Mouse (Mus musculus) hematopoietic stem cell, adult 5-6 weeks (primary cell): Measurements from ENCODE around the gene Egfl7. TPM values are rescaled to one million over a fixed set of nuclear protein-coding genes. Genes with fewer than 3 reads are reported as not detected.

ENCODE experiments used
- ATAC-seq, 2 experiments: fragments of 125-278 bp in 1 of 2; replicated peaks in 1 of 2; 2 replicates each; pipeline ENCODE4 v1.8.0; 2016 to 2017; ENCODE audit warnings: inconsistent platforms in 2 of 2, mild to moderate bottlenecking in 2 of 2, moderate number of reproducible peaks in 2 of 2, low read depth in 1 of 2, moderate TSS enrichment in 1 of 2; ENCODE audit not compliant: low FRiP score in 2 of 2, poor library complexity in 2 of 2, severe bottlenecking in 2 of 2, insufficient read depth in 1 of 2, low TSS enrichment in 1 of 2
- total RNA-seq: library from RNA; stranded (forward); fragments of 172-1452, 232-1000 nt; gene quantifications from 2 replicates; pipeline ENCODE4 v1.2.3, GENCODE M21; 2017

The Egfl7 gene
- total RNA-seq, 1 experiment from 2014 or later, result 145 TPM

DNA sequence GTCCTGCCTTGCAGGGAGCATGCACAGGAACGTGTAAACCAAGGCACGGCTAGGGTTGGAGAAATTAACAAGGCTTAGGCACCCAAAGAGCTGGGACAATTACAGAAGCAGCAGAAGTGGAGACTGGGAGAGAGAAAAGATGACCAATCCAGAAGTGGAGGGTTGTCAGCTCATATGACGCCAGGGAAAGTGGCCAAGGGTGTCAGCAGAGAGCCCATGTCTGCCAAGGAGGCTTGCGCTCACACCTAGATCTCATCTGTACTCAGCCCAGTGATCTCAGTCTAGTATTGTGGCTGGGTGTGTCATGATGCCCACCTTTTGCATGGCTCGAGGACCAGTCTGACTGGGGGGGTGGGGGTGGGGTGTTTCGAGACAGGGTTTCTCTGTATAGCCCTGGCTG lies 5.9 kb downstream of the Egfl7 start:
- no peak for ATAC-seq

DNA sequence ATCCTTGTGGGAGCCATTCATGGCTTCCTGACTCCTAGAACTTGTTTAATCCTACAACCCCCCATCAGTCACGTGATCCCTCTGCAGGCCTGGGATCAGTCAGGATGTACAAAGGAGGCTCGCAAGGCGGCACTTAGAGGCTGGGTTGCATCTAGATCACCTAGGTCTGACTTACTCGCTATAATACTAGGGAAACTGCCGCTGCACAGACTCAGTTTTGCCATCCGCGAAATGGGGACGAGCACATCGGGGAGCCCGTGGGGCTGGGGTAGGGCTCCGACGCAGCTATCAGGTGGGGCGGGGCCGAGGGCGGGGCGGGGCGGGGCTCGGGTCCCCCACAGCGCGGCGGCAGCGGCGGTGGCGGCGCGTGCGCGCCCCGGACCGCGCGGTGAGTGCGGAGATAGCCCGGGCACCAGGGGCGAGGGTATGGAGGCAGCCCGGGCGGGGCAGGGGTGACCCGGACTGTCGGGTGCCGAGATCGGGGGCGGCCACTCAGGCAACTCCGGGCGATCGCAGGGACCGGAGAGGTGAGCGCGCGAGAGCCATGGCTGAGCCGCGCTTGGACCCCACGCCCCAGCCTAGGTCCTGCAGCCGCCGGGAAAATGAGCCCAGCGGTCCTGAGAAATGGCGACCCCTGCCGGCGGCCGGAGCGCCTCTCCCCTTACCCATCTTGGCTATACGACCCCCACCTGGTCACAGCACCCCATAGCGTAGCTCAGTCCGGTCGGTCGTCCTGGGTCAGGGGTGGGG lies 6.7 kb downstream of the Egfl7 start, which contains the start of gene Gm20532:
Gene Gm20532, plus strand, starts transcription at position 346 of the 750 bp plus-strand sequence.
- peak in 1 of 2 experiments; percentile 14; a peak in 1 of 4 replicates for ATAC-seq

DNA sequence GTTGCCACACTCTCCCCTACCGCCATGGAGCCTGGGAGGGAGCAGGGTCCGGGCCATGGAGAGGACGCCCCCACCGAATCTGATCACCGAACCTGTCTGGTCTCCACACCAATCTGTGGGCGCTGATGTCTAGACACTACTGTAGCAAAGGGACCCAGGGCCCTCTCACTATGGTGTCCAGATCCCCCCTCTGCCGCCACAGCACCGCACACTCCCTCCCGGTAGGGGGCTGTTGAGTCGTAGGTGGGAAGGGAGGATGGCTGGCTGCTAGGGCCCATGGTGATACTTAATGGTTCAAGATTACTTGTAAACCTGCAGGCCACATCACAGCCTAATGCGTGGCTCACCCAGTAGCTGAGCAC lies 7.2 kb downstream of the Egfl7 start:
- peak; percentile 57 to 58; a peak in 3 of 4 replicates for ATAC-seq

DNA sequence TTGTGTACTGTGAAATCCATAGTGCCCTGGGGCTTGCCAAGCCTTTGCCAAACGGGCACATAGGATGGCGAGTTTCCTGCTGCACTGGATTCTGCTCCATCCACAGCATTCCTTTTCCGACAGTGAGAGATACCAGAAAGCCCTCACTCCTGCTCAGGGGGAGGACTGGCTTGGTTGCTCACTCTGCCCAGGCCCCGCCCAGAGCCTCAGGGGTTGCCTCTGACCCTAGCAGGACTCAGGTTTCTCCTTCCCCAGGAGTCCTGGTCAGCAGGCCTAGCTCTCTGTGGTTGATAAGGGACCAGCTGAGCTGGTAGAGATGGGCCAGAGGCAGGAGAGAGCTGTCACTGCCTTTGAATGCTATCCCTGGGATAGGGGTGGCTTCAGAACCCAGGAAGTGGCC lies 8.8 kb downstream of the Egfl7 start:
- ATAC-seq, result no peak

DNA sequence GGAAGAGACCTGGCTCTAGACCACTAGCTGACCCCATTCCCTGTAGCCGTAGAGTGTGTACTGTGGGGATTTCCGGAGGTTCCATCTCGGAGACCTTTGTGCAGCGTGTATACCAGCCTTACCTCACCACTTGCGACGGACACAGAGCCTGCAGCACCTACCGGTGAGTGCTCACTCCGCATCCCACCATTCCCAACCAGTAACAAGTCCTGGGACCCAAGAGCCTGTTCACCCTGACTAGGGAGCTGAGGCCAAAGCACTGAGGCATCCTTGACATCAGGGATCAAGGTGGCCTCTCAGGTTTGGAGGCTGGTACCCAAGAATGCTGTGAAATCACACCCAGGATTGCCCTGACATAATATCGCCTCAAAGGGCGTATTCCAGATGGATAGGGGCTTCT lies 9.5 kb downstream of the Egfl7 start:
- no peak for ATAC-seq

DNA sequence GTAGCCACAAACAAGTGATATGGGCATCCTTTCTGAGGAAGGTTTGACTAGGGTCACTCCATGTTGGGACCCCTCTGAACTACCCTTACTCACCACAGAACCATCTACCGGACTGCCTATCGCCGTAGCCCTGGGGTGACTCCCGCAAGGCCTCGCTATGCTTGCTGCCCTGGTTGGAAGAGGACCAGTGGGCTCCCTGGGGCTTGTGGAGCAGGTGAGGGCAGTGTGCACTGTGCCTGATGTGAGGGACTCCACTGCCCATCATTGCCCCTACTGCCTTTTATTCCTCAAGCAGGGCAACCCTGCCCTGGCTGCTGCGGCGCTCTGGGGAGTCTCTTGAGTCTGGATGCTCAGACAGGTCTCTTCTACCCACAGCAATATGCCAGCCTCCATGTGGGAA lies 10.5 kb downstream of the Egfl7 start:
- no peak for ATAC-seq

DNA sequence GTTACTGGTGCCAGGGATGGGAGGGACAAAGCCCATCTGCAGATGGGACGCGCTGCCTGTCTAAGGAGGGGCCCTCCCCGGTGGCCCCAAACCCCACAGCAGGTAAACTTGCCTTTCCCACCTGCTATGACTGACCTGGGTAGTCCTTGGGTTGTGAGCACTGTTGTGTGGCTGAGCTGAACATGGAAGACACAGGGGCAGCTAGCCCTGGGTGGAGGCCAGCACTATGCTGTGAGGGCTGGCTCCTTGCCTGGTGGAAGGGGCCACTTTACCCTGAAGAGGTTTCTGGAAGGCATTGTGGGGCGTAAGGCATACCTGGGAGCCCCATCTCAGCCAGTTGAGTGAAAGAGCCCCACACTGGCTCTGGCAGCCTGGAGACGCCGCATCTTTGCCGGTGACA lies 11.1 kb downstream of the Egfl7 start:
- no peak for ATAC-seq

DNA sequence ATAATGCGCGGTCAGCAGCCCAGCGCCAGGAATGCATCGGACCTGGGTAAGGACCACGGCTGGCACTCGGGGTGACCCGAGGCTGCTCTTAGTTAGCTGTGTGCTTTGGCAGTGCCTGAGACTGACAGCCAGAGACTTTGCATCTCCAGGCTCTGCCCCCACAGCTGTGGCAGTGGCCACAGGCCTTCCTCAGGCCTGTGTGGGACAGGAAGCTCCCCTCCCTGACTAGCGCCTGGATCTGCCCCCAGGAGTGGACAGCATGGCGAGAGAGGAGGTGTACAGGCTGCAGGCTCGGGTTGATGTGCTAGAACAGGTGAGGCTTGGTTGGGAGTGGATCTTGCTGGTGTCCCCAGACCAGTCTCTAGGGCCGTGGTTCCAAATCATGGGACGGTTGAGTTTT lies 11.6 kb downstream of the Egfl7 start:
- no peak for ATAC-seq

DNA sequence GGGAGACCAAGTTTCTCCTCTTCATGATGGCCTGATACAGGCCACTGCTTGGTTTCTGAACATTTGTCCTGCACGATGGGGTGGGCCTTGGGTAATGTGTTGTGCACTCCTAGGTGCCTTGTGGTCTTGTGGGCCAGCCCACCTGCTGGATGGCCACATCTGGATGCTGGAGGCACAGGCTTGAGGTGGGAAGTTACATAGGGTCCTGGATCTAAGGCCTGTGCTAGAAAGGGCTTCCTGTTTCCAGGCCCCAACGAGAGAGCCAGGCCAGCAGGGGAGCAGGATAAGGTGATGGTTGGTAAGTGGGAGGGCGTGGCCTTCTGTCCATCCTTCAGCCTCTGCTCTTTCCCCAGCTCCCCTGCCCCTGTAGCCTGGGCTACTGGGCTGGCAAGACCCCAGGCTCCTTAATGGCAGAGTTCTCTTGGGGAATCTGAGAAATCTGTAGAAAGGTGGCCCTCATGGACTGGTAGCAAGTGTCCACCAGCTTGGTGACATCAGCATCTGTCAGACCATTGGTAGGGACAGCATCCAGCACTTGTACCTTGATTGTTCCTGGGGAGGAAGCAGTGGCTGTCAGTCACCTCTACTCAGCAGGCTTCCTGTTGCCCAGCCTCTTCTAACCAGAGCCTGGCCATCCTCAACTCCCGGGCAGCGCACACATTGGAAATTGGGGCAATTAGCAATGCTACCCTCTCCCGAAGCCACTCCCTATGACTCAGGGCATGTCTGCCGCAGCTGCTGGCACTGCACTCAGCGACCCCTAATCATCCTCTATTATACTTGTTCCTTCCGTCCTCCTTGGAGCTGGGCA lies 13.6 kb downstream of the Egfl7 start:
- no peak for ATAC-seq

DNA sequence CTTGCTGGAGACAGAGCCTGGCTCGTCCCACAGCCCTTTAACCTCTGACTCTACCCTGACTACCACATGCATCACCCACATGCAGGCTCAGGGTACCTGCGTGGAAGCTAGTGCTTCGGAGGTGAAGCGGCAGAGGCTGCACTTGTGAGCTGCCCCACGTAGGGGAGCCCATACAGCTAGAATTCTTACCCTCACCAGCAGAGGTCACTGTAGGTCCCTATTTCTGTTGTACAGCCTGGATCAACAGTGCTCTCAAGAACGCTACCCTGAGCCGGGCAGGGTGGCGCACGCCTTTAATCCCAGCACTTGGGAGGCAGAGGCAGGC lies 14.2 kb downstream of the Egfl7 start:
- ATAC-seq, result peak; percentile 33 to 46; a peak in 1 of 4 replicates

DNA sequence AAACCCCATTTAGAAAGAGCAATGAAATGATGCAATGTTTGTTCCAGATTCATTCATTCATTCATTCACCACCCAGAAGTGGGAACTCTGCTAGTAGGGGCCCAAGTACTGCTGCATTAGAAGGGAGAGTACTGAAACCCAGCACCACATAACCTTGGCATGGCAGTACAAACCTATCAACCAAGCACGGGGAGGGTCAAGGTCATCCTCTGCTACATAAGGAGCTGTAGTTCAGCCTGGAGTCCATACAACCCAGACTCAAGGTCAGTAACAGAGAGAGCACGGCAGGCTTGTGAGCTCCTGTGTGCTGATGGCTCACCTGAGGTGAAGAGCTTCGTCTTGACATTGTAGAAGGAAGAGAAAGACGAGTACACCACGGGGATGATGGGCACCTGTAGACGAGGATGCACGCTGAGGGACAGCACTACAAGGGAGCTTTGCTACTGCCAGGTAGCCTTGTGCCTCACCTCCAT lies 14.7 kb downstream of the Egfl7 start:
- ATAC-seq, result no peak

DNA sequence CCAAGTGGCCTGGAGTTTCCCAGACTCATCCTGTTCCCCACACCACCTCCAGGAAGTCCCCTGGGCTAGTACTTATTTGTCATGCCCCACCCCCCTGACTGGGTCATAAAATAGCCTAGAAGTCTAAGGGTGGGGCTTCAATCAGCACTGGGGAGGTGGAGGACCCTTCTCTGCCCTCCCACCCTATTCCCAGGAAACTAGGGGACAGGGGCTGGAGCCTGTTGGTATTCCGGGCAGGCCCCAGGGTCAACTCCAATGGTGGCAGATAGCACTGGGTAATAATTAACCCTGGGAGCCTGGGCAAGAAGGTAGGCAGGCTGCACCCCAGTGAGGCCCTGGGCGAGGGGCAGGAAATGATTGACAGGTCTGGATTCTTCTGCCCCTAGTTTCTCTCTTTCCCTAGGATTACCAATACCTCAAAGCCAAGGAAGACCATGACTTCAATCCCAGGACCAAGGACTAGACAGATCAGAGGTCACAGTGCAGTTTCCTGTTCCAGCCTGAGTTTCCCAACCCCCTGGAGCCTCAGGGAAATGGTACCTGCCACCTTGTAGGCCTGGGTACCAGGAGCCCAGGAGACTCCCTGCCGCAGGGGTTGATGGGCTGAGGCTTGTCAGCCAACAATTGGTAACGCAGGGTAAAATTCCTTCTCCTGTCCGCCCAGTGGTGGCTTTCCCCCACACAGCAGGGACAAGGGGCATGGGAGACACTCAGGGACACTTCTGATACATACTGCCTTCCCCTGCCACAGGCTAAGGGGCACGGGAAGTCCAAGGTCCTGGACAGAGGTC lies 15.3 kb downstream of the Egfl7 start:
- ATAC-seq, result no peak

DNA sequence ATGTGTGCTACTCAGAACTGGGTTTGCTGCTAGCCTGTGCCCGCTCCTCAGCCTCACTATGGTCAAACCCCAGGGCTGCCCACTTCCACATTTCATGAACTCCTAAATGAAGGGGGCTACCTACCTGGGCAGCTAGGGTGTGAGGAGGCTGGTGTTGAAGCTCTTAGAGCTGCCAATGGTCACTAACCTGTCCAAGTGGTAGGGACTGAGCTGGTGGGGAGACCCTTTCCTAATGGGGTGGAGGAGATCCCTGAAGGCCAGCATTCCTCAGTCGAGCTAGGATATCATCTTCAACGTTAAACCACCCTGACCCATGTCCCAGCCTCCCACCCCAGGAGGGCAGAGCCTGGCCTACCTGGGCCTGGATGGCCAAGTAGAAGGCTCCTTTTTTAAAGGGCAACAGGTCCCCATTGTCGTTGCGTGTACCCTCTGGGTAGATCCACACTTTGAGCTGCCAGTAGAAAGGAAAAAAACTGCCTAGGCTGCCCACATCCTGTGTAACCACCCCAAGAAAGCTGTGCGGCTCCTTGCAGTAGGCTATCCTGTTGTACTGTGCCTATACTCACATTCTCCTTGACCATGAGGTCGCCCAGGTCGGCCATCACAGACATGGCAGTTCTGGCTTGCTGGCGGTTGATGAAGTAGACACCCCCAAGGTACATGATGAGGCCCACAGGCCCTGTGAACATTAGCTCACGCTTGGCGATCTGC lies 16.1 kb downstream of the Egfl7 start:
- no peak for ATAC-seq

DNA sequence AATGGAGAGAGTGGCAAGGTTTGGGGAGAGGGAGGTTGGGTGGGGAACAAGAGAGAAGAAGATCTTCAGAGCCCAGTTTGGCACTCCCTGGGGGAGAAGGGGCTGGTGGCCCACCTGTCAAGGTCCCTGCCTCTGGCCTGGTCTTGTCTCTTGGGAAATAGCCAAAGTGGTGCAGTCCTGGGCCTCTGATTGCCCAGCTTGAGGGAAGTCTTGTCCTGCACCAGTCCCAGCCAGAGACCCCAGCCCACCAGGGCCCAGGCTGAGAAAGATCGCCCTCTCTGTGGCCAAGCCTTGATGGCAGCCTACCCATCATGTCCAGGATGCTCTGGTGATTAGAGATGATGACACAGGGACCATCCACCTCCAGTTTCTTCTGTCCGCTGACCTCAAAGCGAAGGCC lies 17.1 kb downstream of the Egfl7 start:
- ATAC-seq, result no peak

DNA sequence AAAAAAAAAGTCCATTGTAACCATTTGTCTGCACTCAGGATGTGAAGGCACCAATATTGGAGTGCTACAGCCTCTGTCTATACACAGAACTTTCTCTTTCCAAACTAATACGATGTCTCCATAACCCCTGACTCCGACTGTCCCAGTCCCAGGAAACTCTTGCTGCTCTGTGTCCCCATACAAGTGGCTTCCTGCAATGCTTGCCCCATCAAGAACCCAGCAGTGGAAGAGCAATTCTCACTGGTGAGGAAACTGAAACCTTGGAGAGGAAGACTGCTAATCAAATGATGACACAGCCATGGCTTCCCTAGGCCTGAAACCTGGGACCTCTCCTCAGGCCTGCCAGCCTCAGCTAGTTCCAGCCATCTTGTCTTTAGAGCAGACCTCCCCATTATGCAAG lies 18.0 kb downstream of the Egfl7 start:
- peak in 1 of 2 experiments; percentile 21; a peak in 1 of 4 replicates for ATAC-seq

DNA sequence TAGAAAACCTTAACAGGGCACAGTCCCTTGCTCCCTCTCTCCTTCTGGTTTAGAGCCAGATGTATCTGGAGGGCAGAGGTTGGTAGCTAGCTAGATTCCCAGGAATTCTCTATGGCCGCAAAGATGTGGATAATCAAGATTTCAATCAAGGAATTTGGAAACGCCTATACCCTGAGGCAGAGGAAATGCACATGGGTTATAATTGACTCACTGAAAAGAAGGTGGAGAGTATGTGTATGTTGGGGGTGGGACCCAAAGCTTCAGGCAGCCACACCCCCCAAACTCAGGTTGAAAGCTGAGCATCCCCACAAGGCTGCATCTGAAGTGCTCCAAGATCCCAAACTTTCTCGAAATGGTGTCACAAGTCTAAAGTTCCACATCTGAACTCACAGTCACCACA lies 18.6 kb downstream of the Egfl7 start:
- ATAC-seq, result no peak

DNA sequence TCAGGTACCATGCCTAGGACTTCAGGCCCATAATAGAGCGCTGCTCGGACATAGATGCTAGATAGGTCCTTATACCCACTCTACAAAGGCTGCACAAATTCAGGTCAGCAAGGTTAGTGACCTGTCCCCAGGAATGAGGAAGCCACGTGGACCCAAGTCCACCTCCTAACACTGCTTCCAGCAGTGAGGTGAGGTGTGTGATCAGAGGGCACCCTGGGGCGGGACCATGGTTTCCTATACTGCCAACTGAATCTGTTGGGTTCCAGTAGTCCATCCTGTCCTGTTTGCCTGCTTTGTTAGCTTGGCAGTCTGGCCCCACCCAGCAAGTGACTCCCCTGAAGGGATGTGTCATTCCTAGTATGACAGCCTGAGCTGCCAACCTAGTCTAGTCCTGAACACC lies 20.2 kb downstream of the Egfl7 start:
- ATAC-seq, result no peak
